Mouse (Mus musculus) embryo, embryonic 10 days (tissue): ENCODE measurements around the gene Hes6.
A peak's percentile ranks its signal among the peaks of the same experiment; 100 is the strongest.

Source experiments
- DNase-seq: peaks from one replicate; pipeline ENCODE4 v3.0.0-alpha.2; 2015; ENCODE audit warnings: low spot score

The Hes6 gene

GRCm38 (mm10) chr1:91413898-91414594 lies at the start of gene Hes6:
Gene Hes6, minus strand, starts transcription at chr1:91414038.
- DNase-seq, result peak; percentile 86

DNA sequence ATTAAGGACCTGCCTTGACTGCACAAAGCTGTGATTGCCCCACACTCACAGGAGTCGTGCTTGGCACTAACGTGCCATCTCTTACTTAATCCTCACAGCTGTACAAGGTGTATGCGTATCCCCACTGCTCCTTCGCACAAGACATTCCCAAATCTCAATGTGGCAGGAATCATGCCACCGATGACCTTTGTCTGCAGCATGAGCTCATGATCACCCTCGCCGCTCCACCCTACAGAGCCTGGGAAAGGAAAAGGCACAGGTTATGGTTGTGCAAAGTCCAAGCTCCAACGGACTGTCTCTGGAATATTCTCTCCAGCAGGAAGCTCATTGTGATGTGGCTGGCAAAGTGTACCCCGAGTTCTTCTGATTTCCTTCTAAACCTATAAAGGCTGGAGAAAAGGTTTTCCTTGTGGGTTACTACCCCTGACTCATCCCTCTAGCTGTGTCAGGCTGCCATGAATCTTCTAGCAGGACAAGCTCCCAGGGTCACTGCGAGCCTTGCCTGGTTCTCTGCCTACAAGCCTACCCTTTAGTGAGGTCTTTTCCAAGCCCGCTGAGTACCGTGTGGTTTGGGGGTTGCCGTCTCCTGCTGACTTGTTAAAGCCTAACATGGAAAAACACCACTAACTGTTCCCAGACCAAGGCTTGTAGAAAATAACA lies 49.6 kb upstream of the Hes6 start:
- DNase-seq, result no peak

DNA sequence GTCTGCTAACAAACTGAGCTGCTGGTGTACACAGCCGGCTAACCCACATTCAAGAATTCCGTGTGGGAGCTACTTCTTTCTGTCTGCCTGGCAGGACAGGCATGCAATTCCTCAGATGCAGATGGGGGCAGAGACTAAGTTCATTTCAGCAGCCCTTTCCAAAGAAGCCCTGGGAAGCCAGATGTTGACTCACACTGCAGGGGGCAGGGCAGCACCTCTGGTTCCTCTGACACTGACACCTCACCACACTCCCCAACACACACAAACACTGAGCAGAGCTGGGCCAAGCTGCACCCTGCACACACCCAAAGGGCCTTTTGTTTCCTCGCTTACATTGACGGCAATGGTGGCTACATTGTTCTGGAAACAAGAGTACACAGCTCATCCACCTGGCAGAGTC lies 46.7 kb upstream of the Hes6 start:
- DNase-seq, result no peak

DNA sequence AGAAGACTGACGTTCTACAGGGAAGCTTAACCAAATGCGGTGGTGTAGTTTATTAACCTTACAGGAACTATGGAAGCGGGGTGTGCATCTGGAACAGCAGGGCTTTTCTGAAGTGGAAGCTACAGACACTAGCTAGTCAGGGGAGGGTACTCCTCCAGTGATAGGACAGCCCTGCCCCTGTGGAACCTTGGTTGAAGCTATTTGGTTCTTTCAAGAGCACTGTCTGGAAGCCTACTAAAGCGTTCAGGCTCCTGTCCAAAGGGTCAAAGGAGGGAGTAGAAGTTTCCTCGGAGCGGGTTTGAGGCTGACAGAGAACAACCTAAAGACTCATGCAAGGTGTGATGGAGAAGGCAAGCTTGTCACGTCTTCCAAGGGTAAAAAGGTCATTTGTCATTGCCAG lies 46.2 kb upstream of the Hes6 start:
- DNase-seq, result no peak

GRCm38 (mm10) chr1:91459059-91459809 lies 45.4 kb upstream of the Hes6 start, which contains the start of gene Per2:
Gene Per2, minus strand, starts transcription at chr1:91459324.
- peak; percentile 99 for DNase-seq

DNA sequence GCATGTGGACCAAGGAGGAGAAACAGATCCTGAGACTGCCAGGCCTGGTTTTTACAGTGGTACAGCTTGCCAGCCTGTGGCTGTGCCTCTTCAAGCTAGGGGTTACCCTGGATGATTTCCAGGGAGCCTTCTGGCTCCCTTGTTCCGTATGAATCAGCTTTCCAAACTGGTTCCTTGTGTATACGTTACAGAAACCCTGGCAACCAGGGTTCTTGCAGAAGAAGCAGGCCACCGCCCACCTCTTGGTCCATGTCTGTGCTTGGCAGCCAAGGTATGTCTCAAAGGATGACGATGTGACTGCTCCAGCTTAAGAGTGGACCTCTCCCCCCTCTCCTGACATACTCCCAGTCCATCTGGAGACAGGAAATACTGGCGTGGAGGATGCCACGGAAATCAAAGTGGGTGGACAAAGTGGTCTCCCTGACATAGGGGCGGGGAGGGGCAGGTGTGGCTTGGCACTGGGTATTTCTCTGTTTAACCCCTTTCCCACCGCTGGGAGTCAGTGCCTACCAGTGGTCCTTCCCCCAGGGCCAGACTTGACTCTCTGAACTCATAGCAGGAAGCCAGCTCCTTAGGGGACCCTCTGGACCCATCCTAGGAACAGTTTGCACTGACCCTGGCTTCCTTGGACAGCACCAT lies 44.5 kb upstream of the Hes6 start:
- DNase-seq, result peak; percentile 18

GRCm38 (mm10) chr1:91457698-91458097 lies 43.9 kb upstream of the Hes6 start:
- DNase-seq, result no peak

DNA sequence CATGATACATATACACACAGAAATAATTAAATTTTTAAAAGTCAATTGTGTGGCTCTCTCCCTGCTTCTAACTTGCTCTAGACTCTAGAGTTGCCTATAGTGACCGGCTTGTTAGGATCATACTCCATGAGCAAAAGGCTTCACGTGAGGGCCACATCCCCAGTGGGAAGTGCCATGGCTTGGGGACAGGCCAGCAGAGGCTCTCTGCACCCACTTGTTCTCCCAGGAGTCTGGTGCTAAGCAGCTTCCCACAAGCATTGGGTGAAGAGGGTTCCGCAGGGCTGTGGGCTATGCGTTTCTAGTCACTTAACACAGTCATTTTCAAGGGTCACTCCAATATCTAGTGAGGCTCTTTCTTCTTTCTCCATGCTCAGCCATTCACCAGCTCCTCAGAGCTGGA lies 43.3 kb upstream of the Hes6 start:
- no peak for DNase-seq

DNA sequence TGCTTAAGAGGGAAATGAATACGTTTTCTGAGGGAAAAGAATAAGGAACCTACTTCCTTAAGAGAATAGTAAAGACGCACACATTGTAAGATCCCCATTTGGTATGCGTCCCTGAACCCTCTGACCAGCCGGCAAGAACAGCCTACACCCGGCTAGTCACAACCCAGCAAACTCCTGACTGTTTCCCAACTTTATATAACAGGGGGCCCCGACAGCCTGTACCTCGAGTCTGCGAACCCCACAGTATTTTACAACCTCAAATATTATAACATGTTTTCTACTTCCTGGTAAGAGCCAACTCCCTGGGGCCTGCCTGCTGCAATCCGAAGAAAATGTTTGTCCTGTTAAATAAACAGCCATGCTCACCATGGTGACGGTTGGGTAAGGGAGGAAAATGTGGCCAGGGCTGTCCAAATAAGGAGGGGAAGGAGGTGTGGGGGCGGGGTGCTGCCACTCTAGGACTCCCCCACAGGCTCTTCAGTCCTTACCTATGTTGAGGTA lies 42.5 kb upstream of the Hes6 start:
- peak; percentile 72 for DNase-seq

- peak; percentile 71 for DNase-seq
These were observed 41.9 kb upstream of the Hes6 start for GRCm38 (mm10) chr1:91455661-91456161.

- no peak for DNase-seq
These were observed 41.1 kb upstream of the Hes6 start for GRCm38 (mm10) chr1:91454927-91455326.

DNA sequence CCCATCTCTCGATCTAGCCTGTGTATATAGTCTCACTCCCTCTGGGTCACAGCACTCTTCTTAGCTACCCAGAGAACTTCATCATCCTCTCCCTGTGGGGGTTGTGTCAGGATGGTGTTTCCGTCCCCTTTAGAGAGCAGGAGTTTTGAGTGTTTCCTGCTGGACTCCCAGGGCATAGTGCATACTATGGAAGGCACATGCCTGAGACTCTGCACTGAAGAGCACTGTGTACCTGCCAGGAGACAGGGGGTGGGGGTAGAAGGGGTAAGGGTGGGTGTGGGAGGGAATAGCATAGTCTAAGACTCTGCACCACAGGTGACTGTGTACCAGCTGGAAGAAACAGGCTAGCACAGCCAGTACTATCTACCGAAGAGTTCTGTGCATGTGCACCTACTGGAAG lies 40.5 kb upstream of the Hes6 start:
- DNase-seq, result no peak

DNA sequence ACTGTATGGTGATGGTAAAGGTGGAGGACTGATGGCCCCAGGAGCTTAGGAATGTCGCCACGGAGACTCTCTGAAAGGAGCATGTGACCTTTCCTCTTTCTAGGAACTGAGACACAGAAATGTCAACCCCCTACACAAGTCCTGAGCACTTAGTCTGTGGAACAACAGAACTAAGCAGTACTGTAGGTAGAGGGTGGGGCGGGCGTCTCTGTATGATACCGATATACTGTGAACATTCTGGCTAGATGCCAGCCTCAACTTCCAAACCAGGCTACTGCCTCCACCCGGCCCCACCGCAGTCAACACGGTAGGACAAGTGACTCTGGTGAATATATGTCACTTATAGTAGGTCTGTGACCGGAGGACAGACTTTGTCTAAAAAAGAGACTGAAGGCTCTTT lies 40.1 kb upstream of the Hes6 start:
- DNase-seq, result no peak

GRCm38 (mm10) chr1:91451547-91452084 lies 37.8 kb upstream of the Hes6 start:
- no peak for DNase-seq

DNA sequence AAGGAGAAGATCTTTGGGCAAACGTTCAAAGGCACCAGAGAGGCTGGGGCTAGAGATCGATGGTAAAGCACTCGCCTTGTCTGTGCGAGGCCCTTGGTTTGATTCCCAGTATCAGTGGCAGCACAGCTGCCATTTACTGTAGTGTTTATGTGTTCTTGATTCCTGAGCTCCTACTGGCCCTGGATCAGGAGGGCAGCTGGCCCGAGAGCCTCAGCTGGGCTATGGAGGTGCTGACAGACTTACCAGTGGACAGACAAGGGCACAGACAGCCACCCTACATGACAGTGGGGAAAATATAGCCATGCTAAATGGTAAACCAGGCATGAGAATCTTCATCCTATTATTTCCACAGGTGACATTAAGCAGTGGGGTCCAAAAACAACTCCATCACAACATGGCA lies 37.0 kb upstream of the Hes6 start:
- DNase-seq, result no peak

DNA sequence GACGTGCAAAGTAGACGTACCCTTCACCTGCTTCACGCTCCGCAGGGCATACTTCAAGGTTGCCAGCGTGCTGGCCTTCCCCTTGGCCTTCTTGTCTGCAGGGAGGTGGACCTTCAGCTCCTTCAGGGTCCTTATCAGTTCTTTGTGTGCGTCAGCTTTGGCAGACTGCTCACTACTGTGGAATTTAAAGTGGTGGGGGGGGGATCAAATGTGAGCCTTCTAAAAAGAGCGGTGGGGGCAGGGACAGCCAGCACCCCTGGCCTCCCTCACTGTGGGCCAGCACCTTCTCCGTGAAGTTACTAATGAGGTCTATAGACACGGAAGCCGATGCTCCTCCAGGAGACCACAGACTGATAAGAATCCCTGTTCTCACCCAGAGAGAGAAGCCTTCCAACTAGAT lies 34.9 kb upstream of the Hes6 start:
- no peak for DNase-seq

GRCm38 (mm10) chr1:91446511-91446910 lies 32.7 kb upstream of the Hes6 start:
- no peak for DNase-seq

- no peak for DNase-seq
These were observed 32.2 kb upstream of the Hes6 start for GRCm38 (mm10) chr1:91446060-91446459.

GRCm38 (mm10) chr1:91444841-91445830 lies 31.3 kb upstream of the Hes6 start:
- no peak for DNase-seq

- no peak for DNase-seq
These were observed 28.6 kb upstream of the Hes6 start for GRCm38 (mm10) chr1:91442350-91442990.
